Mouse (Mus musculus) spleen, adult 2 months (tissue): ENCODE measurements around the gene Gxylt1.

Source experiments
- CTCF ChIP-seq: fragments of 200-500 bp; IDR thresholded peaks from 2 replicates; pipeline ENCODE4 v1.5.1; 2011; ENCODE audit warnings: mild to moderate bottlenecking, inconsistent platforms; ENCODE audit not compliant: insufficient read depth, insufficient read length, insufficient replicate concordance; ENCODE audit errors: extremely low read depth
- POLR2A ChIP-seq: fragments of 200-500 bp; IDR thresholded peaks from 2 replicates; pipeline ENCODE4 v1.6.1; 2011; ENCODE audit warnings: low read depth, low read length, inconsistent platforms

DNA sequence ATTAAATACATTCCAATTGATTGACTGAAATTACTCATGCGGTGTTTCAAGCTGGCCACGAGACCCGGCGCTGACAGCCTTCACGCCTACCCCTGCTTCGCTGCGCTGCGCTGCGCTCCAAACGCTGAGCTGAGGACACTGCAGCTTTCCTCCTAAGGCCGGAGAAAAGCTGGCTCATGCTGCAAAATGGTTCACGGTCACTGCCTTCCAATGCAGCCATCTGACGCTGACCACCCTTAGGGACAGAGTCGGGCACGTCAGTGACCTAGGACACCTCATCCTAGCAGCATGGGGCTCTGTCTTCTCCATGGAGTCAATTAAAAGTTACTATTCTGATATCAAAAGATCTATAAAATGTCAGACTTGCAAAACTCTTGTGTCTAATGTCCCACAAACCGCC, 8.6 kb downstream of the Gxylt1 start:
- TF ChIP-seq CTCF: no peak
- no peak for TF ChIP-seq POLR2A
